Mouse (Mus musculus) liver, postnatal 0 days (tissue): ENCODE measurements around the gene Col4a3. TPM values are rescaled to one million over a fixed set of nuclear protein-coding genes. Genes with fewer than 3 reads are reported as not detected.

Experiments
- ATAC-seq: fragments of 200-750 bp; cut with Nextera tagmentation; 2 replicates; pipeline ENCODE4 v1.8.0; 2017; ENCODE audit warnings: mild to moderate bottlenecking, moderate library complexity
- DNase-seq: peaks from one replicate; pipeline ENCODE4 v3.0.0-alpha.2; 2016
- H3K27ac ChIP-seq: fragments of 300-500 bp; sonication (generic); 2 replicates; pipeline ENCODE4 v1.5.1; 2014; ENCODE audit warnings: antibody characterized with exemption, moderate library complexity, mild to moderate bottlenecking, low read depth
- H3K27me3 ChIP-seq: fragments of 300-500 bp; sonication (generic); 2 replicates; pipeline ENCODE4 v1.6.1; 2014; ENCODE audit warnings: low read length, control low read depth, mixed read lengths; ENCODE audit not compliant: insufficient read depth
- H3K36me3 ChIP-seq: fragments of 300-500 bp; sonication (generic); replicated peaks from 2 replicates; pipeline ENCODE4 v1.6.1; 2014; ENCODE audit warnings: mild to moderate bottlenecking, control low read depth, low read length, moderate library complexity, mixed read lengths; ENCODE audit not compliant: insufficient read depth
- H3K4me1 ChIP-seq: fragments of 300-500 bp; sonication (generic); 2 replicates; pipeline ENCODE4 v1.6.1; 2014; ENCODE audit warnings: antibody characterized with exemption, mild to moderate bottlenecking, control low read depth; ENCODE audit not compliant: insufficient read depth
- H3K4me2 ChIP-seq: fragments of 300-500 bp; sonication (generic); 2 replicates; pipeline ENCODE4 v1.6.1; 2014; ENCODE audit warnings: low read depth, mild to moderate bottlenecking, low read length, moderate library complexity, mixed read lengths
- H3K4me3 ChIP-seq: fragments of 300-500 bp; sonication (generic); 2 replicates; pipeline ENCODE4 v1.5.1; 2014; ENCODE audit warnings: low read depth, low read length
- H3K9ac ChIP-seq: fragments of 300-500 bp; sonication (generic); replicated peaks from 2 replicates; pipeline ENCODE4 v1.6.1; 2014; ENCODE audit warnings: mild to moderate bottlenecking, moderate library complexity
- H3K9me3 ChIP-seq: fragments of 300-500 bp; sonication (generic); 2 replicates; pipeline ENCODE4 v1.6.1; 2016; ENCODE audit warnings: mild to moderate bottlenecking, control low read depth, low read length, mixed read lengths
- CTCF ChIP-seq: sonication (generic); IDR thresholded peaks from 2 replicates; pipeline ENCODE4 v1.5.1; 2016; ENCODE audit warnings: antibody characterized with exemption, low read depth
- EP300 ChIP-seq: IDR thresholded peaks from 2 replicates; pipeline ENCODE4 v1.6.1; 2016; ENCODE audit warnings: antibody characterized with exemption, low read depth, mild to moderate bottlenecking
- WGBS: fragments of 180-500 bp; shearing (Covaris S2); extraction: QIAGEN DNeasy Blood & Tissue Kit; methylation state at CpG from one replicate; pipeline ENCODE4 v1.1.7; 2014; ENCODE audit not compliant: insufficient replicate concordance; 5-methylcytosine and 5-hydroxymethylcytosine counted together
- polyA plus RNA-seq: library from polyadenylated mRNA; unstranded; fragments of >200 nt; fragmentation: Nextera tagmentation; extraction: Ambion mirVana; gene quantifications from 2 replicates; pipeline ENCODE4 v1.2.1, GENCODE M21; 2015

Col4a3 gene
- polyA plus RNA-seq, result 0.22 and 0.27 TPM in 2 replicates

DNA sequence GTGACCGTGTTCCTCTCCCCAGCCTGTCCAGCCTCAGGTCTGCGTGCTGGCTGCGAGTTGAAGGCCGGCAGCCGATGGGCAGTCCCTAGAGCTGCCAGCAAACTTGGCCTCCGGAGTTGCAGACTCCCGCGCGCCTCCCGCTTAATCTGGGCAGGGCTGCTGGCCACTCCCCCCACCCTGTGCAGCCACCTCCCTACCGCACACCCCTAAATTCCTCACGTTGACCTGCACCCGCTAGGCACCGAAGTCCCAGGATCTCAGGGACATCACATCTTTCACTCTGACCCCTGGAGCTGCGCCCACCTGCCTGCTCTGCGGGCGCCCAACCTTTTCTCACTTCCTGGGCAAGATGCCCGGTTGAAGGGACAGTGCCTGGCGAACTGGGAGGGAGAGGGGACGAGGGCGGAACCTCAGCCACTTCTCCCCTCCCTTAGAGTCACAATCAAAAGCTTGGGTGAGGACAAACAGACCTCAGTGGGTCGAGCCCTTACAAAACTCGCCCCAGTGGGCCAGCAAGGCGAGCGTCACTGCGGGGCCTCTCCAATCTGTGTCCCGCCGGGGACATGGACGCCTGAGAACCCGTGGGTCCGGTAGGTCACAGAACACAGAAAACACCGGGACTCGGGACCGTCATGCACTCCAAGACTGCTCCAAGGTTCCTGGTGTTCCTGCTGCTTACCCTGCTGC, at the start of gene Col4a3, which contains the start of gene Col4a4:
Col4a3 (plus strand) TSS at position 209 of the 687 bp plus-strand sequence.
Col4a4 (minus strand) TSS at position 137 of the 687 bp plus-strand sequence.
- TF ChIP-seq EP300 (no peak), CTCF (no peak)
- H3K27ac ChIP-seq, result no peak within 1 kb of the TSS
- H3K4me3 ChIP-seq, result no peak within 1 kb of the TSS; the same call in 1 of the 2 replicates
- H3K9ac ChIP-seq, result no peak within 1 kb of the TSS
- no peaks in the 10 kb centered on the region for H3K36me3 ChIP-seq
- ATAC-seq (no peak), DNase-seq (no peak)
- H3K9me3 ChIP-seq, result no peaks in the 10 kb centered on the region
- 3% methylated on average over 34 of the region's 34 CpGs for WGBS
- H3K4me1 ChIP-seq, result no peaks in the 10 kb centered on the region
- peak within 1 kb of the TSS; percentile 42 for H3K4me2 ChIP-seq
- H3K27me3 ChIP-seq, result peaks cover 12% of the 10 kb centered on the region

DNA sequence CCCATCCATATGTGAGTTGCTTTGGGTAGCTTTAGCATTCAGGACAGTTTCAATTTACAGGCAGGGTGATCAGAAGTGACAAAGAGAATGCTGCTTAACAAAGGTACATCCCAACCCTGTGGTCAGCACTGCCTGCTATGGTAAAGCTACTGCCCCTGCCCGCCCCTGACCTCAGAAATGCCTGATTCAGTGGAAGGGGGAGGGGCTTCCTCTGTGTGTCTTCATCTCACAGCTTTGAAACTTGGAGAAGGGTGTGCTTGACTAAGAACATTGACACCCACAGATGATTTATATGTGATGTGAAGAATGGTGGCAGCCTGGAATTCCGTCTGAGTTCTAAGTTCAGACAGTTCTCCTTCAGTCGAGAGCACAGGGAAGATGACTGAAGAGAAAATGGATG, 48.9 kb upstream of the Col4a3 start:
- H3K36me3 ChIP-seq, result no peaks in the 10 kb centered on the region
- 59% methylated on average over 3 of the region's 3 CpGs for WGBS
- H3K27ac ChIP-seq, result no peak overlapping the region
- no peaks in the 10 kb centered on the region for H3K4me1 ChIP-seq
- no peak overlapping the region for H3K4me3 ChIP-seq
- no peak overlapping the region for H3K4me2 ChIP-seq
- ATAC-seq (no peak), DNase-seq (no peak)
- TF ChIP-seq CTCF (no peak), EP300 (no peak)
- H3K9ac ChIP-seq, result no peak overlapping the region
- no peaks in the 10 kb centered on the region for H3K9me3 ChIP-seq
- H3K27me3 ChIP-seq, result no peaks in the 10 kb centered on the region

DNA sequence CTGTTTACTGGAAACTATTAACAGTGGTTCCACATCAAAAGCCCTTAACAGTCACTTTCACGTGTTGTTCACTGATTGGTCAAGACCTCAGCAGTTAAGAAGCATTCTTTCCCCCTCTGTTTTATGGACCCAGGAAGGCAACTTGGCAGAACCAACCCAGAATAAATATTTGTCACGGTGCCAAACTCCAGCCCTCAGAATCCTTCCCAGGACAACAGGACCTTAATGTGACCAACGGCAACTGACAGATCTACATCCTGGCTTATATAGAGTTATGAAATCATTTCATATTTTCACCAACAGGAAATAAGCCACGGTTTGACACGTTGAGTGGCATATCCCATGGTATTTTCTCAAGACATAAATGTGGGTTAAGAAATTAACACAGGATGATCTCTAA, 46.7 kb upstream of the Col4a3 start:
- WGBS, result 58% methylated on average over 5 of the region's 5 CpGs
- H3K9ac ChIP-seq, result no peak overlapping the region

DNA sequence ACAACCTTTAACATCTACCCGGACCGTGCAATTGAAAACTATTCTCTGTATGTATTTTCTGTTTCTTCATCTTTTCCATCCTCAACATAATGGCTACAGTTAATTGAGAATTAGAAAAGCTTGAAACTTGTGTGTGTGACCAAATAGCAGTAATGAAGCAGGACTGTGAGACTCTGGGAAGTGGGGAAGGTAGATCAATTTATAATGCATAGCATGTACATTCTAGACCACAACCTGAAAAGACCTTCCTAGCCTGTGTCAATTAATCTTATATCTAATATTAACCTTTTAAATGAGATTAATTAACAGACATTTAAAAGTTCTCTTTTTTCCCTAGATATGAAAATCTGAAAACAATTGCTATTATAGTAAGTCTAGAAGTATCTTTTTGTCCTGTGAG, 42.8 kb upstream of the Col4a3 start:
- Histone ChIP-seq H3K4me3 (no peak overlapping the region), H3K9ac (no peak overlapping the region), H3K4me1 (no peaks in the 10 kb centered on the region), H3K27ac (no peak overlapping the region), H3K9me3 (no peaks in the 10 kb centered on the region), H3K4me2 (no peak overlapping the region), H3K27me3 (no peaks in the 10 kb centered on the region), H3K36me3 (no peaks in the 10 kb centered on the region)
- 87% methylated on average over 2 of the region's 2 CpGs for WGBS
- ATAC-seq, result no peak
- no peak for TF ChIP-seq CTCF
- no peak for TF ChIP-seq EP300
- DNase-seq, result no peak

More for the DNA sequence above, 46.7 kb upstream of the Col4a3 start:
- no peak for TF ChIP-seq CTCF
- no peak for TF ChIP-seq EP300
- H3K27ac ChIP-seq, result no peak overlapping the region
- H3K27me3 ChIP-seq, result no peaks in the 10 kb centered on the region
- no peak for ATAC-seq
- no peak overlapping the region for H3K4me2 ChIP-seq
- H3K9me3 ChIP-seq, result no peaks in the 10 kb centered on the region
- H3K4me1 ChIP-seq, result no peaks in the 10 kb centered on the region
- no peaks in the 10 kb centered on the region for H3K36me3 ChIP-seq
- no peak overlapping the region for H3K4me3 ChIP-seq
- no peak for DNase-seq

DNA sequence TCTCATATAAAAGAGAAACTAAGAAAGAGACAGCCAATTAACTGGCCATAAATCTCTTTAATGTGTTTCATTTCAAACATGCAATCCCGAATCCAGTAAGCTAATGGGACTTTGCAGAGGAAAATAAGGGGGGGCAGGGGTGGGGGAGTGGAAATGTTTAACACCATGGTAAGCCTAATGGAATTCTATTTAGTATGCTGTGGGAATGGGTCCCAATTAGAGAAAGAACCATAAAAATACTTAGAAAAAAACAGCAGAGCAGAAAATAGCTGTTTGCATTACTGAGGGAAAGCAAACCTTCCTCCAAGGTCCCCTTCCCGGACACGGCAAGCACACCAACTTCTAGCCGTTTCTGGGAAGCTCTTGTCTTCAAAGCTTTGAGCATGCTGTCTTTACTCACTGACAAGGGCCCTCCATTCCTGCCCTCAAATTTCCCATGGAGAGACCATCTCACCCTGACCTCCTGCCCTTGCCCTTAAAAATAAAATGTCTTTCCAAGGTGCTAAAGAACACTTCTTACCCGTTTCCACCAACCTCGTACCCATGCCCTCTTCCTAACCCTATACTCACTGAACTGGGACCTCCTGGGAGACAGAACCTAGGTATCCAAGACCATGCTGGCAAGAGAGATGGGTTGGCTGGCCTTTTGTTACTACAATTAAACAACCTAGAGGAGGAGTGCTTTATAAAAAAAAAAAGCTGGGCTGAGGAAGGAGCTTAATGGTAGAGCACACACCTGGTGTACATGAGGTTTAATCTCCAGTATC, 42.1 kb upstream of the Col4a3 start:
- H3K27ac ChIP-seq, result no peak overlapping the region
- TF ChIP-seq EP300 (no peak), CTCF (no peak)
- H3K27me3 ChIP-seq, result no peaks in the 10 kb centered on the region
- no peak for DNase-seq
- H3K36me3 ChIP-seq, result no peaks in the 10 kb centered on the region
- no peak overlapping the region for H3K4me2 ChIP-seq
- H3K4me3 ChIP-seq, result no peak overlapping the region
- no peaks in the 10 kb centered on the region for H3K9me3 ChIP-seq
- H3K4me1 ChIP-seq, result no peaks in the 10 kb centered on the region
- WGBS, result 68% methylated on average over 6 of the region's 6 CpGs
- ATAC-seq, result no peak
- no peak overlapping the region for H3K9ac ChIP-seq

DNA sequence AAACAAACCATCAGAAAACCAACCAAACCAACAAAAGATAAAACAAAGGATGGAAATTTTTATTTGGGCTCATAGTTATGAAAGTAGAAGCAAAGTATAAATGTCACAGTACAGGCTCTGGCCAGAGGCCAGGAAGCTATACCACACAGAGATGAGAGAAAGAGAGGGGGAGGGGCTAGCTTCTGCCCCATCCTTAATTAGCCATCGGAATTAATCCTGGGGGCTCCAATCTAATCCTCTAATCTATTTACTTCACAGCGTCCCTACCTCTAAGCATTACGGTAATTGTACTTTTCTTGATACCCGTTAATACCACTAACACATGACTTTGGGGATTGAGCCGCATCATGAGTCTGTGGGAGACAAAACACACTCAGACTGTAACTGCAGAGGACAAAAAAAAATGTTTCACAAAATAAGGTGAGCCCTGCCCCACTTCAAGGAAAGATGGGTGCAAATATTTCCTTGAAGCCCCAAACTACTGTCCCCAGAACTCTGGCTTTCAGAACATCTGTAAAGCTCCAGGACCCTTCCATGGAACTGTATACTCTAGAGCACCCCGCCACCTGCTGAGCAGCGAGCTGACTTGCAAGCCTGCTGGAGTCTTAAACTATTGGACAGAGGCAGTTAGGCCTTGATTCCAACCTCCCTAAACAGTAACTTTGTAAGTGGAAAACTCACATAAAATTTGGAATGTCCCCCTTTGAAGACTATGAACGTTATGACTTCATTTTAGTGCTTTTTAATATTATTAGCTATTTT, 41.3 kb upstream of the Col4a3 start:
- no peak overlapping the region for H3K4me3 ChIP-seq
- no peak overlapping the region for H3K27ac ChIP-seq
- H3K9ac ChIP-seq, result no peak overlapping the region
- H3K9me3 ChIP-seq, result no peaks in the 10 kb centered on the region
- no peak for DNase-seq
- no peak for TF ChIP-seq CTCF
- no peak for TF ChIP-seq EP300
- 76% methylated on average over 8 of the region's 8 CpGs for WGBS
- ATAC-seq, result no peak
- H3K36me3 ChIP-seq, result no peaks in the 10 kb centered on the region
- H3K27me3 ChIP-seq, result no peaks in the 10 kb centered on the region
- no peaks in the 10 kb centered on the region for H3K4me1 ChIP-seq
- H3K4me2 ChIP-seq, result no peak overlapping the region
